Mouse (Mus musculus) brain, embryonic 18.5 days (tissue): ENCODE measurements around the gene Ctnna2.

Source experiments
- DNase-seq: peaks from one replicate; pipeline ENCODE4 v3.0.0-alpha.2; 2012; ENCODE audit warnings: low read depth, low spot score

Gene Ctnna2

DNA sequence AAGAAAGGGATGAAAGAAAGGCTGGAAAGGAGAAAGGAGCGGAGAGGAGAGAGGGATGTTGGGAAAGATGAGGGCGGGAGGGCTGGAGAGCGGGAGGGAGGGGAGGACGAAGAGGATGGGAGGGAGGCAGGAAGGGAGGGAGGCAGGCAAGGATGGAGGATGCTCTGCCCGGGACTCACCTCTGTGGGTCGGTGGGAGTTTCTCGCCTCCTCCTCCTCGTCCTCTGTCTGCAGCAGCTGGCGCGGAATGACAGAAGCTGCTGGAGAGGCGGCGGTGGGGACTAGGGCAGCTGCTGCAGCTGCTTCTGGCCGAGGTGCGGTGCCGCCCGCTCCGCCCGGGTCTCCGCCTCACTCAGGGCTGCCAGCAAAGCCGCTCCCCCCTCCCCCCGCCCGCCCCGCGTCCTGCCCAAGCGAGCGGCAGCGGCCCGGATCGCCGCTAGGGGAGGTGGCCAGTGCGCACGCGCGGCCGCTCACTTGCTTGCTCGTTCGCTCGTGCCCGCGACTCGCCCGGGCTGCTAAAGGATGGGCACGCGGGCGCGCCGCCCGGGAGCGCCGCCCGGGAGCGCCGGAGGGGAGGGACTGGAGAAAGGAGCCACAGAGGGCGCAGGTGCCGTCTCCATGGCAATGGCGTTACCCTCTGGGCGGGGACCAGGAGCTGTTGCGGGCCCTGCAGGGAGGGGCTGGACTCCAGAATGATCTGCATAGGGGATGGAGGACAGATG lies at the start of gene Ctnna2:
Gene Ctnna2, minus strand, starts transcription at position 459 of the 721 bp plus-strand sequence.
- DNase-seq, result peak; percentile 93

DNA sequence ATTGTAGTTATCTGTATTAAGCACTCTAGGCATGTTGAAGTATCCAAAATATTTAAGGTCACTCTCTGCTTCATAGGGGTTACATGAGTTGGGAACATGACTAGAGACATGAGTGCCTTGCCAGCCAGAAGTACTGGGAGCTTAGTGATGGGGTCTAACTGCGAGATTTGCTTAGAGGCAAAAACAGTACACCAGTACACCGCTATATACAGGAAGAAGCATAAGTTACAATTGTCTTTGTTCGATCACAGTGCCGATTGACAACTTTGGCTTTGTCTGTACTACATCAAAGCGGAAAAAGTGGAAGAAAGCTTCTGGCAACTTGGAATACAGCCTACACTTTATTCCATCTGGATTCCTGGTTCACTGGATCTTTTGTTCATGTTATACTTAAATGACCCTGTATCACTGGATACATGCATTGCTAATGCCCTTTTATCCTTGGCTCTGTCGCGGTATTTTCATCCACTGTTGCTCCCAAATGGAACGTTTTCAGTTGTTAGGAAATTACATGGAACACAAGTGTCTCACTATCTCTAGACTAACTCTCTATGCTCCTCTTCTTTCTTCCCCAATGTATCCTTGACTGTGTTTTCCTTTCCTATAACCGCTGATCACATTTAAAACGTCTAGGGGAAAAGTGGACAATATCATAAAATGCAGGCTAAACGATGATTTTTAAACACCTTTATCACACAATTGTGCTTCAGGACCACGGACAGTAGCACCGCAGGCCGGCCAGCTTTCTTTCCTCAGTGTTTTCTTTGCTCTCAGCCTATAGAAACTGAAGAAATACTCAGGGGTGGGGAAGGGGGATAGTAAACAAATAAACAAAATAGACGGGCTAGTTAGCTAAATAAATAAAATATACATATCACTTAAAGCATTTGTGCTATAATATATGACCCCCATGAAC lies 896 bp upstream of the Ctnna2 start:
- DNase-seq, result no peak

DNA sequence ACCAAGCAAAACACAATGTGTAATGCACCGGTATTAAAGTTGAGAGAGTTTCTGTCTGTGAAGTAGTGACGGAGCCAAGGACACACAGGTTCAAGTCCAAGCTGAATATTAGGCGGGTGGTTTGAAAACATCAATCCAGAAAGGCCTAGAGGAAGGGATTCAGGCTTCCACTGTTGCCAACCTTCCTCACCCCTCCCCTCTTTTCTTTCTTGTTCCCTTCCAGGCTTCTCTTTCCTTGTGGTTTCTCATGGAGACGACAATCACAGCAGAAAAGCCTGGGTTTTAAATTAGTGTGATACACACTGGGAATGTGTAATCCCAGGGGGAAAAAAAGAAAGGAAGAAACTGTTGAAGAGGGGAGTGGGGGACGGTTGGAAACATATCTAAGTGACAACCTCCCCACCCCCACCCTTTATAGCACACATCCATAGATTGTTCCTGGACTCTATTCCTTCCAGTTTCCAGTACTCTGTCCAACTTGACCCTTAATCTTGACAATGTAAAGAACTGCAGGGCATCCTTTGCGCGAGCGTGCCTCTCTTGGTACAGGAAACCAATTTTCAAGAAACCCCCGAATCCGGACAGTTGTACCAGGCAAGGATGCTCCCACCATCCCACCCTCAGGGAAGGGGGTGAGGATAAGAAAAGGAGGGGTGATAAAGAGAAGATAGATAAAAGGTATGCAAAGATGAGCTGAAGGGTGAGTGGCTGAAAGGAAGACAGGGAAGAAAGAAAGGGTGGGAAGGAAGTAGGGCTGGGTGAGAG lies 841 bp downstream of the Ctnna2 start:
- DNase-seq, result no peak

DNA sequence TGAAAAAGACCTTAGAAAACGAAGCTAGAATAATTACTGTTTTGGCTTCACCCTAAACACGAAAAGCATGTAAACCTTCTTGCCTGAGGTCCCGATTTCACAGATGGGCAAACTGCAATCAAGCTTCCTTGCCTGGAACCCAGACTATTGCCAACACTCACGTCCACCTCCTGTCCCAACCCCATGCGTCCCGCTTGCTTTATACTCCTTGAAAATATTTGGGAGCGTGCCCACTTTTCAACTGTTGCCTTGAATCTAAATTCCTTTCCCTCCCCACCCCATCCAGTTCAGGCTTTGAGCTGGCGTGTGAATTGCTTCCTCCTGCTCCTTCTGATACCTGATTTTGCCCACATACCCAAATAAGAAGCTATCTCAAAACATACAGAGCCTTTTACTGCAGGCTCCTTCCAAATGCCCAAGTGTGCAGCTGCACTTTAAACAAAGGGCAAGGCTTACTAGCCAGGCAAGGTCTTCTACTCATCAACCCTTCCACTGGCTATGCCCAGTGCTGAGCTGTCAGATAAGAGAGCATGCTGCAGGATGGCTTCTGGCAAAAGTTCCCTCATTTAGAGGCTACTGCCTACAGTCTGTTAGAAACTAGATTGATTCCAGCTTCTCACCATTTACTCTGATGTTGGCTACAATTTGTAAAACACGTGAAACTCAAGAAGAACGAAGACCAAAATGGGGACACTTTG lies 8.8 kb downstream of the Ctnna2 start:
- no peak for DNase-seq

DNA sequence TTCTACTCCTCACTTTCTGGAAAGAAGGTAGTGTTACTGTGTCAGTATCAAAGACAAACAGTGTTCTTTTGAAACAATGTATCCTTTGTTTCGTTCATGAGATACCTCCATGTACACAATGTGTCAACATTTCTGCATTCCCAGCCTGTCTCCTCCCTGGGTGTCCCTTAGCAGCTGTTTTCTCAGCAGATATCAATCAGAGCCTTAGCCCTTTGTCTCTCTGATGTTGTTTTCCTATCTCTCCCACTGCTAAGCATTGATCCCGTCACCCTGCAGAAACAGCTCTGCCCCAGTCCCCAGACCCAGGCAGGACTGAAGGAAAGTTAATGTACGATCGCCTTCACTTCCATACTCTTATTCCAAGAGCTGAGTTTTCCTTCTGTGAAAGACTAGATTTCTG lies 9.7 kb downstream of the Ctnna2 start:
- DNase-seq, result no peak

DNA sequence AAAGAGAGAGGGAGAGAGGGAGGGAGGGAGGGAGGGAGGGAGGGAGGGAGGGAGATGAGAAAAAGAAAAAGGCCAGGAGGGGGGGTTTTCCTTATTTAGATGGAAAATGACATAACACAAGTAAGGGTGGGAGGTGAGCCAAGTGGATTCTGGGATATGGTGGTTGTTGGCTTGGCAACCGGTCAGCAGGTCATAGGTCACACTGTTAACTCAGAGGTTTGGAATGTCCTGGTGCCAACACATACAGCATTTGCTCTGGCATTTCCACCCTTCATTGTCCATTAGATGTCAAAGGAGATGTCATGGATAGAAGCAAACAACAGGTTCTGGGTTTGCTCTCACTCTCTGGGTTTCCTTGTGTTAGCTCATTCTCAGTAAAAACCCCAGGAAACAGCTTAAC lies 17.5 kb downstream of the Ctnna2 start:
- DNase-seq, result no peak

DNA sequence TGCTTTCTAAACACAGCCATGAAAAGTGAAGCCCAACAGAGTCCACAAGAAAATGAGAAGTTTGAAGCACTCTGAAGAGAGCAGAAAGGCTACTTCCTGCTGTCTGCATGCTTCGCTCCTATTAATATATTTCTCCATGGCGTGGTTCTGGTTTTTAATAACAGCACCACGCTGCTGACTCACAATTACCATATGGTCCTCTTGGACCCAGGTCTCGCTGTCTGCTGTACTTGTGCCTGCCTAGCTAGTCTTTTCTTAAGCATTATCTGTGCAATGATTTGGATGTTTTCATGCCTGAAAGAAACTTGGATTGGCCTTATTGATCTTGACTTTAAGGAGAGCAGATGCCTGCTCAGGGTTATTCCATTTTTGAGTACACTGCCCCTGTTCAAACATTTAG lies 28.2 kb downstream of the Ctnna2 start:
- DNase-seq, result no peak

DNA sequence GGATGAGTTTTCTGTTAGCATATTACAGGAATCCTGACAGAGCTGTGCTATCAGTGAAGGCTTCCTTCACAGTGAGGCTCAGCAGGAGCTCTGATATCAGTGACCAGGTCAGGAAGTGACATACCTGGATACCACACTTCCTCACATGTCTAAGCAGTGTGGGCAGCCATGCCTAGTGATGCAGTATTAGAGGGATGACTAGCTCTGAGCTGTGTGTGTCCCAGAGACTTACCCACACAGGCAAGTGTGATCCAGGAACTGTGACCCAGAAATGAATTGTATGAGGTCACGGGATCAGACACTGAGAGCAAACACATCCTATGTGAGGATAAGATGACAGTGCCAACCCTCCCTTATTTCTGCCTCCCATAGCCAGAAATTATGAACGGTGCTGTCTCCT lies 28.8 kb downstream of the Ctnna2 start:
- no peak for DNase-seq

DNA sequence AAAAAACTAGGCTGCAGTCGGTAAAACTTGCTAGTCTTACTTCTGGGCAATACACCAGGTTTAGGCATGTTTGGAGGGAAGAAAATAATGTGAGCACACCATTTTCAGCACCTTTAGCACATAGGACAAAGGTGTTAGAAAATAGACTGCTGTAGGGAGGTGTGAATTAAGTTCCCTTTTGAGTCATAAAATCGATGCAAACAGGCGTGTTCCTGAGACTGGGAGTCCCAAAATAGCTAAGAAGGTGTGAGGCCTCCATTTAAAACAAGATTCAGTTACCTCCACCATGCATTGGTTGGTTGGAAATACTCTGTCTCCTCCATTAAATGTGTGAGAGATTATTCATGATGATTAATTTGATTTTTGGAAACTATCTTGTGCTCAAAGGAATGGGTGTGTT lies 50.1 kb downstream of the Ctnna2 start:
- DNase-seq, result no peak

DNA sequence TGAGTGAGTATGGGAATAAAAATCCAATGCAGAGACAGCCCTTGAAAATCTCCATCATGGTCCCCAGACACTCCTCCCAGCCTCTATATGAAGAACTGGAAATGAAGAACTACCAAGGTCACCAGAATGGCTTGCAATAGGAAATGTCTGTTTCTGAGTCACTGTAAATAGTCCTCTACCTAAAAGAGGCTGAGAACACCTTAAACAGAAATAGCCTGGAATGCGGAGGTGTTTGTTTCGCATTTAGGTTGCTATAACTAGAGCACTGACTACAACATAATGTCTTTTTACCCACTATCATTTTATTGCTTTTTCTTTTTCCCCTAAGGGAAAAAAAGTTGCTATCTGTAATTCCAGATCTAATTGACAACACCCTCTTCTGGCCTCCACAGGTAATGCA lies 106.3 kb downstream of the Ctnna2 start:
- DNase-seq, result no peak

DNA sequence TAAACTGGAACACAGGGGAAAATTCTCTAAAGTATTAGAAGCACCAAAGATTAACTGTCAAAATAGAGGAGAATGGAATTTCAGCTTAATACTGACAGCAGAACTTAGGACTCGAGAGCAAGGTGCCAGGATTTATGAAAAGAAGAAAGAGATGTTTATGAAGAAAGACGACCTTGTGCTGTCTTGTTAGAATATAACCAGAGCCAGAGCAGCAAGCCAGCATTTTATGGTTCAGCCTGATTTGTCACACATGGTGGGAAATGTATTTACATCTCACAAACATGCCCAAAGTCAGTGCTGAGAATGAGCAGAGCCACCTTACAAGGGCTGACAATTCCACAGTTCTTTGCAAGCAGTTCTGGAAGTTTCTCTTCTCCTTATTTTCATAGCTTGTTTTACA lies 110.2 kb downstream of the Ctnna2 start:
- DNase-seq, result no peak

DNA sequence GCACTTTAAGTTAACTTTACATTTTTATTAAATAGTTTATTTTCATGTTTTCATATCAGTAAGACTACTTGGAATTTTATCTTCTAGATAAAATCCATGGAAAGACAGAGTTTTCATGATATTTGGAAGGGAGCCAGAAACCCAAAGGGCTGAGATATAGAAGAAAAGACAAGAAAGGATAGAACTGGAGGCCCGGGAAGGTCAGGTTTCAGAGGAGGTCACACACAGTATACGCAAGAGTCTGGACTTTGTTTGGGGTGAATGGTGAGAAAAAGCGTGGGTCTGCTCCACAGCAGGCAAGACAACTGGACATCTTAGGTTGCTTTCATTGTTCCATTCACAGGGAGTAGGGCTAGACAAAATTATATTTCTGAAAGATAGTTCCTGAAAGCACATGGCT lies 111.4 kb downstream of the Ctnna2 start:
- no peak for DNase-seq

DNA sequence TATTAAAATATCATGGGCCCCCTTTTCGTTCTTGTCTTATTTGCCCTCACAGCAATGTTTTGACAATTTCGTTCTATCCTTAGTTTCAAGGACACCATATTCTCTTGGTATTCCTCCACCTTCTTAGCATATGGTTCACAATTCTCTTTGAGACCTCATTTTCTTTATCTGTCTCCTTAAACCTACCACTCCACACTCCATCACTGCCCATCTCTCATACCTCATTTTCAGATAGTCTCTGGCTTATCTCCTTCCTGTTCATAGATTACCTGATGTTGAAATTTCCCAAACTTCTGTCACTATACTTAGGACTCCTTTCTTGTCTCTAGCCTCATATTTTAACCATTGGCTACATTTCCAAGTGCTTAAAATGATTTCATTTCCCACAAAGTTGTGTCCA lies 116.1 kb downstream of the Ctnna2 start:
- DNase-seq, result no peak

DNA sequence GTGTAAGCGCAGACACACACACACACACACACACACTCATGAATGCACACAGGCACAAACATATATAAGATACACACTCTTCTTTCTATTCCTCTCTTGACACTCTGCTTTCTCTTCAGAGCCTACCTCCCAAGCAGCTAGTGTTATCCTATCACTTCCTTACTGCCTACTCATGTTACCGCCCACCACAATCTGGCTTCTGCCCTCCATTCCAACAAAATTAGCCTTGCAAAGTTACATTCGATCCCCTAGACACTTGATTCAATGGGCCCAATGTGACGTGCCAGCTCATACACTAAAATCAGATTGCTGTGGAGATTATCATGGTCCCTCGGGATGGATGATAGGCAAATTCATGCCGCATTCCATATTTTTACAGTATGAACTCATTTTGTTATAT lies 116.7 kb downstream of the Ctnna2 start:
- no peak for DNase-seq

DNA sequence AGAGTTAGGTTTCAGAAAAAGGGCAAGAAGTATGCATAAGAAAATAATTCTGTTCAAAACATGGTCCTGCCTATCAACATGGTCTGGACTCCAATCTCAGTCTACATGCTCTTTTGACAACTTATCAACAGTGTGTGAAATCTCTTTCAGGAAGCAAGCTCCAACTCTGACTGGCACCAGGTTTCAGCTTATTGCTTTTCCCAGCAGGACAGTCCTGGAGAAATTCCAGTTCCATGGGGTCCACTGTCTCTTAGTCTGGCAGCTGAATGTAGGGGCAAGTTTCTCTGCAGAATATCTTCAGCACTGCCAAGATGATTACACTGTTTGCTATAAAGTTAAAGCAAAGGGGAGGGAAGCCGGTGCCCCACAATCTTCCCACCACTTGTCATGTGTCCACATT lies 130.1 kb downstream of the Ctnna2 start:
- DNase-seq, result no peak

DNA sequence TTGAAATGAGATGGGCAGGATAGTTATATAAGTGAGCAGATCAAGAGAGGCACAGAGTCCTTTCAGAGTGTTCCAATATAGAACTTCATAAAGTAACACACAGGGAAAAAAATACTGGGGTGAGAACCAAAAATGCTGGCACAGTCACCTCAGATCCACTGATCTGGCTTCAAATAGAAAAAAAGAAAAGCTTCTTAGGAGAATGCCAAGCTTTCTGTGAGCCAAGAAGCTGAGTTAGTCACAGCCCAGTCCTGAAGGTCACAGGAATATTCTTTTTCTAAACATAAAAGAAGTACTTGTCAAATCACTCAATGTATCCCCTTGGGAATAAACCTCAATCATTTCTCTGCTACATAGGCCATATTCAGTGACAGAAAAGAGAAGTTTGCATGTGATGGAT lies 130.7 kb downstream of the Ctnna2 start:
- DNase-seq, result no peak

DNA sequence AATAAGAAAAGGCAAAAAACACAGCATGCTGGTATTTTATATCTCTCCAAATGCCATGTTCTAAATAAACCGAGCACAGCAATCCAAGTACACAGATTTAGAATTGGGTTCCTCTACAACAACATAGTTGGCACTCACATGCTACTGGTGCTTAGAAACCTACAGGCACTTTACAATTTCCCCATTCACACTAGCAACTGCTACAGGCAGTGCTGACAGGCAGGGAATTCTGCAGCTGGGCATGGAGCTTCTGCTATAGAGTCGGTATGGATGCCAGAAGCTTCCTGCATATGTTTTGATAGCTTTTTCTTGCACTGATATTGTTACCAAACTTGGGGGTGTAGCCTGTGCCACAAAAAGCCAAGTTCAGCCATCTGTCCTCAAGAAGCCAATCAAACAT lies 131.8 kb downstream of the Ctnna2 start:
- peak; percentile 47 for DNase-seq

DNA sequence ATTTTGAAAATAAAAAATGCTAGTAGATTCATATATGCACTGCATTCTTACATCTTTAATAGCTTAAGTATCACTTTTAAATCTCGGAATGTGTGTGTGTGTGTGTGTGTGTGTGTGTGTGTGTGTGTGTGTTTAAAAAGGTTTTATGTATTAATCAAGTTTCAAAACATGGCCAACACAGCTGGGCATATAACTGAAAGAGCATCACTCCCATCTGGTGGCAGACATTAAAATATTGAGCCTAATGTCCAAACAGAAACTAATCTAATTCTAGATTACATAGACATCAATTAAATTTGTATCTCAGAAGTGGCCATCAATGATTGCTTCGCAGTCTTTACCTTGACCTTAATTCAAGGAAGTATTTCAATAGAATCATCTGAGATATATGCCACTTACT lies 140.4 kb downstream of the Ctnna2 start:
- no peak for DNase-seq

DNA sequence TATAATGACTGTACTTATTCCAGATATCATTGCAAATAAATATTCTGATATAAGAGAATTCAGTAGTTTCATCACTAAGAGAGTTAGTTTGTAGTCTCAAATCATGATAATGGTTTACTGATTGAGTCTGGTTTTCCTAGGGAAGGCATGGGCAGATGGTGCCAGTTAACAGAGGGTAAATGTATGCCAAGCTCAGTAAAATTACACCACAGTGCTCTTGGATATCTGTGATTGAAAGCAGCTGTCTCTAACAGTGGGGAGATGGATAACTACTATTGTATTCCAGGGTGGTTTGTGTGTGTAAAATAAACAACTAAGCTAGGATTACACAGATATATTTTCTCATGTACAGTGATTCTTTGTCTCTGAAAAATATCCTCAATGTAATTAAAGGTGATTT lies 140.8 kb downstream of the Ctnna2 start:
- DNase-seq, result no peak

DNA sequence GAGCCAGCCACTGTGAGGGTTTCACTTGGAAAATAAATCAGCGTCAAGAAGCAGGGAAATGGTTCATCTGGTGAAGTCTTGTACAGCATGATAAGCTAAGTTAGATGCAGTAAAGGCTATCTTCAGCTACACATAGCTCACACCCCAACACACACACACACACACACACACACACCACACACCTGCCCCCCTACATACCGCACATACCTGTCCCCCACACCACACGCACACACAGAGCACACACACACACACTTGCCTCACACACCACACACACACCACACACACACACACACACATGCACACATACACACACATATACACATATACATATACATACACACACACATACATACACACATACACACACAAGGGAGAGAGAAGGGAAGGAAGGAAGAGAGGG lies 142.0 kb downstream of the Ctnna2 start:
- no peak for DNase-seq

DNA sequence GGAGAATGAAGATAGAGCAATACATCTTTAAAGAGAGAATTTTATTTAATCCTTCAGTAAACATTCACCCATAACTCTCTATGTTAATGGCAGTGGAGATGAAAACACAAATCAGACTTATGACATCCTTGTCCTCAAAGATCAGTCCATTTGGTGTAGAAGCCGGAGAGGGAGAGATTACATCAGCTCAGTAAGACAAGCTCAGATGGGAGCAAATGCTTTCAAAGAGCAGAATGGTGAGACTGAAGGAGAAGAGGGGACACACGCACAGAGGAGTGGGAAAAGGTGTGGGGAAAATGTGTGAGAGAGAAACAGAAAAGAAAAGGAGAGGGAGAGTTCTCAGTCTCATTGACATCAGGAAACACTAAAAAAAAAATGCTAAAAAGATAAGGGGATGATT lies 144.8 kb downstream of the Ctnna2 start:
- no peak for DNase-seq

DNA sequence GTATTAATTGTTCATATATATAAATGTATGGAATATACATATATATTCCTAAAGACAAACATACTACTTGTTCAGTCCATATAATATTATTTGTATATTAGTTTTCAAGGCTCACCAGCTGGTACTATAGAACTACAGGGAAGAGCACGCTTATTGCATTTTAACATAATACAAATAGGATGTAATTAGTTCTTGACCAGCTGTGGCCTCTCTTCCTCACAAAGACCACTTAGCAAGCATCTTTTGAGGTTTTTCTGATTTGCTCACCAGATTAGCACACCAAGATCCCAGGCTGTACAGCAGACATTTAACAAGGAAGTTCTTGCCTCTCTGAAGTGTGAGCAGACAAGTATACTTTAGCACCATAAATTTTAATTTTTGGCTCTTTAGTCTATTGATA lies 152.0 kb downstream of the Ctnna2 start:
- DNase-seq, result no peak
